In the genomic region with DNA sequence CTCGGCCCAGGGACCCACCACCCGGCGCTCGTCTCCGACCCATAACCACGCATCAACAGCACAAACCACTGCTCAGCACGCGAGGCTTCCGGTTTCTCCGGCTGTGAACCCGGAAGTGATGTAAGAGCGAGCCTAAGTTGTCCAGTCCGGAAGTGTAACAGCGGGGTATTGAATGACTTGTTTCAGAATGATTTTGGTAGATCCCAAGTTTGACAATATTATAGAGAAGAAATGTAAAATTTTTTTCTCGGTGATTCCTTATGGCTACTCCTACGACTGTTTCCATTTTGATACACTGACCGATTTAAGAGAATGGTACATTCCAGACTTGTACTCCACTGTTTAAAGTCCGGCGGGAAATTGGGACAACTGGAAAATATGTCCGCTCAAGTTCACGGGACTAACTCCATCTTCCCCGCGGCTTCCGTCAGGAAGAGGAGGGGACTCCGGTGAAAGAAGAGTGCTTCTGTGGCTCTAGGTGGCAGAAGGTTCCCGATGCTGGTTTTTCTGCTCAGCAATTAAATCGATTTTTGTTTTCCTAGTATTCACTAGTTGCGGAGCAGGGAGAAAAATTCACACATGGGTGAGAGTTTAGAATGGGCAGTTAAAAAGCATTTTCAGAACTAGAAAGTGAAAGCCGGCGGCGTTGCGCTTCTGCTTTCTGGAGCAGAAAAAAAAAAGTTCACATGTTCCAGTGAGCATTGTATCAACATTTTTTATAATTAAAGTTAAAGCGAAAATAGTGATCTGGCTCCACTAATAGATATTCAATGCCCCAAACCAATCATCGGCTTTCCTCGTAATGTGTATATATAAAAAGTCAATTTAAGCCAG, we compare ENCODE assay signal across 8 mouse cellular contexts. TPM values are rescaled to one million over a fixed set of nuclear protein-coding genes. Genes with fewer than 3 reads are reported as not detected.
DNase-seq lines count a peak whose midpoint lies in the region; ATAC-seq and TF ChIP-seq lines count a peak whose summit lies in the region.

A gene (minus strand): TSS at position 99 of the 834 bp plus-strand sequence.

- H3K27ac ChIP-seq in hindbrain, embryonic 10.5 days: peak within 1 kb of the TSS; percentile 95
- peak within 1 kb of the TSS; percentile 75 for H3K27ac ChIP-seq in lung, postnatal 0 days (ENCODE audit: low read length)

- H3K9ac ChIP-seq in lung, postnatal 0 days (replicated peaks; ENCODE audit: low read depth): peak within 1 kb of the TSS; percentile 73

- 5% methylated on average over 35 of the region's 35 CpGs for WGBS in hindbrain, embryonic 10.5 days
- 3% methylated on average over 35 of the region's 35 CpGs for WGBS in lung, postnatal 0 days

- peak within 1 kb of the TSS; percentile 89 for H3K4me3 ChIP-seq in hindbrain, embryonic 10.5 days
- H3K4me3 ChIP-seq in lung, postnatal 0 days (ENCODE audit: low read depth, low read length): peak within 1 kb of the TSS; percentile 81

- H3K4me2 ChIP-seq in lung, postnatal 0 days (replicated peaks; ENCODE audit: low read depth, low read length): peak within 1 kb of the TSS; percentile 74

- peaks cover 31% of the 10 kb centered on the region for H3K36me3 ChIP-seq in hindbrain, embryonic 10.5 days
- H3K36me3 ChIP-seq in lung, postnatal 0 days (ENCODE audit: insufficient read depth, low read length): peaks cover 16% of the 10 kb centered on the region; the same call in 1 of the 2 replicates

- DNase-seq in MN1 (ENCODE audit: low spot score): peak; percentile 93
- peak; percentile 90 for DNase-seq in cerebellum, adult 9-10 months
- peak; percentile 87 for DNase-seq in hindbrain, embryonic 10.5 days (ENCODE audit: low spot score)
- DNase-seq in layer of hippocampus, adult 9-11 months: peak; percentile 86
- peak; percentile 96 for DNase-seq in lung, postnatal 0 days (ENCODE audit: low spot score)
- peak; percentile 82 for DNase-seq in ovary, postnatal 14 days (ENCODE audit: low spot score)
- peak; percentile 87 for DNase-seq in thymus, postnatal 14 days

- TF ChIP-seq EP300 in lung, postnatal 0 days (IDR thresholded peaks at IDR 0.05): peak; percentile 91

- peaks cover 13% of the 10 kb centered on the region for H3K4me1 ChIP-seq in hindbrain, embryonic 10.5 days (replicated peaks)
- H3K4me1 ChIP-seq in lung, postnatal 0 days (ENCODE audit: insufficient read depth, low read depth, low read length): peaks cover 7% of the 10 kb centered on the region; the same call in 1 of the 2 replicates

- ATAC-seq in frontal cortex, adult (ENCODE audit: low TSS enrichment): peak; percentile 96
- peak; percentile 96 for ATAC-seq in lung, postnatal 0 days

- no peaks in the 10 kb centered on the region for H3K9me3 ChIP-seq in hindbrain, embryonic 10.5 days
- no peaks in the 10 kb centered on the region for H3K9me3 ChIP-seq in lung, postnatal 0 days (ENCODE audit: low read length)

- no peaks in the 10 kb centered on the region for H3K27me3 ChIP-seq in hindbrain, embryonic 10.5 days (ENCODE audit: insufficient read depth, poor library complexity, severe bottlenecking)
- H3K27me3 ChIP-seq in lung, postnatal 0 days (replicated peaks; ENCODE audit: insufficient read depth, low read length): no peaks in the 10 kb centered on the region

- peak; percentile 57 for TF ChIP-seq CTCF in lung, postnatal 0 days (IDR thresholded peaks at IDR 0.05)

RNA-seq across cellular contexts. Expression of the gene that starts here (rescaled TPM):
- polyA plus RNA-seq in hindbrain, embryonic 10.5 days (2016; fragmentation: Nextera tagmentation; extraction: Ambion mirVana): 74.5 and 78.5 TPM in 2 replicates
- 28.2 and 30.3 TPM in 2 replicates for polyA plus RNA-seq in lung, postnatal 0 days (2015; fragmentation: Nextera tagmentation; extraction: Ambion mirVana)

Comparison
In these comparisons a context has a peak if more than half of its experiments do, and no peak if none do; other contexts are left out.
1. Peak in every context shown above with its lines: DNase-seq, ATAC-seq, H3K4me3 ChIP-seq and H3K27ac ChIP-seq.